22 mouse cellular contexts compared by ENCODE assay signal in the genomic region with DNA sequence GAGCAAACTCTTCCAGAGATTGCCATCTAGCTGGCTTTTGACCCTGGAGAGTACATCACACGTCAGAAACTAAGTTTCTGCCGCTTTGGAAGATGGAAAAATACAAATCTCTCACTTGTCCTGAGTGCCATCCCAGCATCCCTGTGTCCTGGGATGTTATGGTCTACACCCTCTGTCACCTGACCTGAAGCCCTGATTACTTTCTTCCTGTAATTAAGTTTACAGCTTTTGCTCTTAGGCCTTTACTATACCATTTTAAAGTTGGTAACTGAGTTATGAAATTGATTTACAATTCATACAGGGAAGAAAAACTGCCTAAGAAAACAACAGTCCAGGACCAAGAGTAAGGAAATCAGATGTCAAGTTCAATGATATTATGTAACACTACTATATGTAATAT. TPM values are rescaled to one million over a fixed set of nuclear protein-coding genes. Genes with fewer than 3 reads are reported as not detected.
"Had no signal": no experiment of that assay in that cellular context is flagged by ENCODE, and none has a peak within 500 bp of the region (broad histone marks: within the 10 kb centered on the region; RNA-seq: fewer than 3 reads in every experiment).

No protein-coding gene starts in this region.

- H3K9me3 ChIP-seq: megakaryocyte, embryonic 14.5 days; midbrain, embryonic 12.5 days; neural tube, embryonic 12.5 days; stomach, embryonic 15.5 days had no signal

- H3K4me3 ChIP-seq: megakaryocyte, embryonic 14.5 days; midbrain, embryonic 12.5 days; neural tube, embryonic 12.5 days; stomach, embryonic 15.5 days had no signal

- H3K27me3 ChIP-seq: midbrain, embryonic 12.5 days; neural tube, embryonic 12.5 days; stomach, embryonic 15.5 days had no signal

- H3K4me1 ChIP-seq: megakaryocyte, embryonic 14.5 days; midbrain, embryonic 12.5 days; neural tube, embryonic 12.5 days; stomach, embryonic 15.5 days had no signal

- H3K9ac ChIP-seq: liver, embryonic 14.5 days; lung, embryonic 14.5 days; midbrain, embryonic 12.5 days; neural tube, embryonic 12.5 days; stomach, embryonic 15.5 days had no signal

- H3K27ac ChIP-seq: liver, embryonic 14.5 days; midbrain, embryonic 12.5 days; neural tube, embryonic 12.5 days; stomach, embryonic 15.5 days; stomach, postnatal 0 days had no signal

- H3K4me2 ChIP-seq: lung, embryonic 14.5 days; midbrain, embryonic 12.5 days; neural tube, embryonic 12.5 days; stomach, embryonic 15.5 days had no signal

- DNase-seq: lung, embryonic 14.5 days; lung, postnatal 10 days; midbrain, embryonic 14.5 days; right cerebral cortex, postnatal 25 days; right cerebral cortex, postnatal 4 days; spleen, adult 18-20 months; thymus, adult 2 months; thymus, postnatal 25 days had no signal

- H3K36me3 ChIP-seq: midbrain, embryonic 12.5 days; neural tube, embryonic 12.5 days; stomach, embryonic 15.5 days had no signal

RNA-seq across cellular contexts. Expression of gene Gm11214, which starts 19.3 kb away (rescaled TPM):
- total RNA-seq: midbrain, postnatal 0 days; monocyte, adult 5-6 weeks; neutrophil, adult 5-6 weeks had no signal
- polyA plus RNA-seq: liver, embryonic 14.5 days; liver, embryonic 16.5 days; lung, embryonic 14.5 days; lung, embryonic 16.5 days; midbrain, embryonic 12.5 days; midbrain, embryonic 14.5 days; midbrain, postnatal 0 days; neural tube, embryonic 12.5 days; neural tube, embryonic 14.5 days; small intestine, adult 2 months; stomach, embryonic 15.5 days; stomach, postnatal 0 days; testis, adult 2 months; thymus, adult 2 months had no signal
